Mouse (Mus musculus): Measurements from ENCODE around the gene Tet2.

Tet2 gene

DNA sequence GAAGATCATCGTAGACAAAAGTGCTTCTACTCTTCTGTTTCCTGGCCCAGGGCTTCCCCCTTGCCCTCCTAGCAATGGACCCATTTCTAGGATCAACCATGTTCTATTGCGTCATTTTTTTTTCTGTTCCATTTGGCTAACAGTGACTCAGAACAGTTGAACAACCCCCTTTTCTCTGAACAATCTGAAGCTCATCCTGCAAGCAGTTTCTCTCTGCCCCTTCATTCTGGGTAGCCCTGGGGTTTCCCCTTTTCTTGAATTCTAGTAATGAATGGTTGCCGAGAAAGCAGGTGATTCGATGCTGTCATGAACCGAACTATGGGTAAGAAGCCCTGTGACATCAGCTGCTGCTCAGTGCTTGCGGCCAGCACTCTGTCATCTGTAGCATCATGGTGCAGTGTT is 108.0 kb downstream of the Tet2 start:
- DNase-seq (ENCODE audit: low read depth): peak; percentile 56

DNA sequence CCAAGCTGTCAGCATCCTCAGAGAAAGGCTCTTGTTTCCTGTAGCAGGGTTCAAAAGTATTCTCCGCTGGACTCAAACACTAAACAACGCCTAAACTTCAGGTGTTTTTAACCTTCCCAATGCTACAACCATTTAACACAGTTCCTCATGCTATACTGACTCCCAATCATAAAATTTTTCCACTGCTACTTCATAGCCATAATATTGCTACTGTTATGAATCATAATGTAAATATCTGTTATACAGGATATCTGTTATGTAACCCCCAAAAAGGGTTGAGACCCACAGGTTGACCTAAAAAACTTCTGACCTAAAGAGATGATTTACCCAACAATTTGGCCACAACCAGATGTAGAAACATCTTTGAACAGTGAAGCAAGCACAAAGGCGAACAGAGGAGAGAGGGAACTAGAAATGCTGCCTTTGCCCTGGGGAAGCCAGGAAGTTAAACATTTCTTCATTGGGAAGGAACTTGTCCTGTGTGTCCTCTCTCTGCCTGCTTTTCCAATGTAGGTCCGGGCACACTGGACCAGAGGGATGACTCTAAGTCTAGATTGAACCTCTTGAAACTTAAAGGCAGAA is 108.6 kb downstream of the Tet2 start:
- DNase-seq (ENCODE audit: low read depth): peak; percentile 80

DNA sequence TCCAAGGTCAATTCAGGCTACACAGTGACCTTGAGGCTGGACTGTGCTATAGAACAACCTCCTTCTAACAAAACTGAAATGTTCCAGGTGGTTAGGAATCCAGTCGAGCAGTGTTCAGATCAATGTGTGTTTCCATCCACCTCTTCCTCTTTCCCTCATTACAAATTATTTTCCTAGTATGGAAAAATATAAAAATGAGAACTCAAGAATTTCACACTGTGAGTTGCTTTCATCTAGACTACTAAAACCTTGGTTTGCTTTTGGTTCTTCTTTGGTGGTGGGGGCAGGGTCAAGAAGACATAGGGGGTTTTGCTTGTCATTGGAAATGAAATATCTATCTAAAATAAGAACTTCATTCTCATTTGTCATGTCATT is 109.2 kb downstream of the Tet2 start:
- no peak for DNase-seq (ENCODE audit: low read depth)

DNA sequence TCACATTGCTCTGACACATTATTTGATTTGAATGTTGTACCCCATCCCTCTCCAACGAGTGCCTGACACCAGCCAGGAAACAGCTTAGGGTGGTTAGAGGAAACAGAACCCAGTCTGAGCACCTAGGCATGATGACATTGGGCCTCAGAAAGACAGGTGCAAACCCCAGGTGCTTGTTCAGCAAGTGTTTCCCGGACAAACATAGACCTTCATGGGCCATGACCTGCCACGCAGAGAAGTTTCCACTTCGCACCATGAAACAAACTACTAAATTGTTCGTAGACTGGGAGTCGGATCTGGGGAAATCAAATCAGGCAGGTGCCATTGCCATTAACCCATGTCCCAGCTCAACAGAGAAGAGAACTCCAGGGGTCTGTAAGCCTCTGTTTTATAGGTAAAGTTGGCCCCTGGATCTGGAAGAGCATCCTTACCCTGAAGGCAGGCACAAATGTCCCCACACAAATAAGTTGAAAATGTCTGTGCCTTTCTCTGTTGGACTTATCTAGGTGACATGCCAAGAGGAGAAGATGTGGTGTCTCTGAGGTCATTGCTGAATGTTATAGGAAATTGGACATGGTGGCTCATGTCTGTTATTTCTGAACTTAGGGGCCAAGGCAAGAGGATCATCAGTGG is 109.7 kb downstream of the Tet2 start:
- DNase-seq (ENCODE audit: low read depth): no peak

DNA sequence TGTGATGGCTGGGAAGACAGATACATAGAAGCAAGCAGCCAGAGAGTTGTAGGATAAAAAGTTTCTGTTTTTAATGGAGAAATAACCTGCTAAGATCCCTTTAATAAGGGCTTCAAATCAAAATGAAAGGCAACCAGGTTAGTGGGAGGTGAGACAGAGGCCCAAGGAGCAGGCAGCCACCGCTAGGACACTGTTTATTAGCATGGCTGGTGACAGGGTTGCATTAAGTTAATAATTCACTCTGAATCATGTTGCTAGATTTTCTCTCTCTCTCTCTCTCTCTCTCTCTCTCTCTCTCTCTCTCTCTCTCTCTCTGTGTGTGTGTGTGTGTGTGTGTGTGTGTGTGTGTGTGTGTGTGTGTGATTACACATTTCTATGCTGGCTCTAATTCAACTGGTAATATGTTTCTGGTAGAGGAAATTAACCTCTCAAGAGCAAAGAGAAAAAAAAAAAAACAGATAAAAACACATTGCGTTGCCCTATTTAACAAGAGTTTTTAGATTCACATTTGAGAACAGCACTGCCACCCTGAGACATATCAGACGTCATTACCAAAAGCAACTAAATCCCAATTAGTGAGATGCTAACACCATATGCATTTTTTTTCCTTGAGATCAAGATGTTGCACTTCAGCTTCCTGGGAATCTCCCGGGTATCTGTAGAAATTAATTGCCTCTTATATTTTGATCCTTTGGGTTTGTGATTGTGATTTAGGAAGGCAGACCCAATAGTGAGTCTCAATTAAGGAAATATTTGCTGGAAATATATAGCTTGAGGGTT is 115.4 kb downstream of the Tet2 start:
- no peak for DNase-seq (ENCODE audit: low read depth)

DNA sequence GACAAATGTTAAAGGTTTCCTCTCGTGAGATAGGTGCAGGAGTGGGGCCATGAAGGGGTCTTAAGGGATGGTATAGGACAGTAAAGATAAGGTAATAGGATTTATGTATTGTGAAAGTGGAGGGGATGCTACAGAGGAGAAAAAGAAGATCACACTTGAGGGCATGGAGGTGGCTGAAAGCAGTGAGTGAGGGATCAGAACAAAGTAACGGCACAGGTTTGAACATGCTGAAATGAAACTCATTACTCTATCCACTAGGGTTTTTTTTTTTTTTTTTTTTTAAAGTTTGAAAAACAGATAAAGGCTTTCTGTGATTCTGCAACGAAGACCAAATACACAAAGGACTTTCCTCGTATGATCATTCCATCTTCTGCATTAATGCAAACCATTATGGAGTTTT is 116.9 kb downstream of the Tet2 start:
- DNase-seq (ENCODE audit: low read depth): no peak

DNA sequence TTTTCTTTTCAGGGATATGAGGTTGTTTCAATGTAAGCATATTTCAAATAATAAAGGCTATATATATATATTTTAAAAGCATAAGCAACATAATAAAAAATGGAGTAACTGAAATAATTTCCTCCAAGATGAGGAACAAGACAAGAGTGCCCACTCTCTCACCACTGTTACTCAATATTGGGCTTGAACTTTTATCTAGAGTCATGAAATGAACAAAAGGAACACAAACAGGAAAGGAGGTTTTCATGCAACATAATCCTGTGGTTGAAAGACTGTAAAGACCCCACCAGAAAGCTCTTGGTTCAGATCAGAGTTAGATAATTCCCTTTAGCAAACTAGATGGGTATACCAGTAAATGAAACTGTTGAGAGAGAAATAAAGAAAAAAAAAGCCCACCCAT is 121.9 kb downstream of the Tet2 start:
- DNase-seq (ENCODE audit: low read depth): peak; percentile 78

DNA sequence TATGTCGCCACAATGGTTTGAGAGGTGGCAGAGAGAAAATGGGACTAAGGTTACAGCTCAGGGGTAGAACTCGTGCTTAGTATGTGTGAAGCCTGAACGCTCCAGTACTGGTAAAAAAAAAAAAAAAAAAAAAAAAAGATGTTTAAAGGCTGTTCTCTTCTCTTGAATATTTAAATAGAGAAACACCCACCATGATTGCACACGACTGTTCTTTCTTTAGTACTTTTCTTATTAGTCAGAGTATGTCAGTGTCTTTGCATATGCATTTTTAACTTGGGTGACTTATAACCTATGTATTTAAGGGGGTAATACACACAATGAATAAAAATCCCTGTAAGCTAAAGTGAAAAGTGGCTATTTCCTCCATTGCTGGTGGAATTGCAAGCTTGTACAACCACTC is 130.2 kb downstream of the Tet2 start:
- DNase-seq (ENCODE audit: low read depth): no peak
